Mouse (Mus musculus): ENCODE data around the gene Dnajb3.
"Not testable (repeated sequence)": the region's sequence is repeated elsewhere in the genome, so short reads cannot be mapped to it uniquely, and the experiment has no call there.

Gene Dnajb3

DNA sequence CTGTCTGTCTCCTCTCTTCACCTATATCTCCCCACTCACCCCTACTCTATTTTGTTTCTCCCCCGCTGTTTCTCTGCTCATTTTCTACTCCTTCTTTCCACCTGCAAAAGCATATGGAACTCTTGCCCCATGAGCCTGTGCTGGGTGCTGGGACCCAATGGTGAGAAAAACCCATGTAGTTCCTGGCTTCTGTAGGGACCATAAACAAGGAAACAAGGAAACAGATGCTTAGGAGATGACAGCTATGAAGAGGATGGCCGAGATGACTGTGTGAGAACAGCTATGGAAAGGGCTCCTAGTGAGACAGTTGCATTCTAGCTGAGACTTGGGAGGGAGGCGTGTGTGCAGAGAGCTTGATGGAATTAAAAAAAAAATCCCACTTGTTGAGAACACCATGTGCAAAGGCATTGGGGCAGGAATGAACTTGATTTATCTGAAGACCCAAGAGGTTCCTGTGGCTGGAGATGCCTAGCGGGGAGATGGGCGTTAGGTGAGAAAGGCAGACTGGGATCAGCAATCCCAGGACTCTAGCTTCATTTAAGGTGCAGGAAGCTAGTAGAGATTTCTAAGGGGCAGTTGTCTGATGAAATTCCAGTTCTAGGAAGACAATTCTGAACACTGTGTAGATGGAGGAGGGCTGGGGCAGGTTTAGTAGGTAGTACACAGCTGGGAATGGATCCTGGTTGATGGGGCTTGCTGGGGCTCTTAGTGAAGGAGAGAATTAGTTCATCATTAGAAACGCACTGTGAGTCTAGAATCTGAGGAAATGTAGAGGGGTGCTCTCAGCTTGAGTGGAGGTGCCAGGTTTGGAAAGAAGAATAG lies 25.6 kb upstream of the Dnajb3 start:
- DNase-seq: no peak

- DNase-seq: peak; percentile 12
Observed at GRCm38 (mm10) chr1:88230421-88230820, 24.8 kb upstream of the Dnajb3 start.

DNA sequence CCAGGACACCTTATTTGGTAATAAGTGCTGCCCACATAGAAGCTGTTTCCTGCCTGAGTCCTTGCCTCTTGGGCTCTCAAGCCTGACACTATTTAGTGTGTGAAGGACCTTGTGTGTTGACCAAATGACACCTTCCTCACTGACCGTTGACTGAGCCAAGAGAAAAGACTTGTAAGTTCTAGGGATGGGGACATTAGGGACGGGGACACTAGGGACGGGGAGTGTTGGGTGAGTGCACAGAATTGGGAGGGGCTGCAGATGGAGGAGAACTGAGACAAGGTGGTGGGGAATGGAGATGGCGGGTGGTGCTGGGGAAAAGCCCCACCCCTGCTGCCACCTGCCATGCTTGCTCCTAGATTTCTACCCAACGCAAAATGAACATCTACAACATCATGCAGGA lies 24.4 kb upstream of the Dnajb3 start:
- peak; percentile 8 for DNase-seq

- no peak for DNase-seq
Observed at GRCm38 (mm10) chr1:88229566-88229965, 24.0 kb upstream of the Dnajb3 start.

DNA sequence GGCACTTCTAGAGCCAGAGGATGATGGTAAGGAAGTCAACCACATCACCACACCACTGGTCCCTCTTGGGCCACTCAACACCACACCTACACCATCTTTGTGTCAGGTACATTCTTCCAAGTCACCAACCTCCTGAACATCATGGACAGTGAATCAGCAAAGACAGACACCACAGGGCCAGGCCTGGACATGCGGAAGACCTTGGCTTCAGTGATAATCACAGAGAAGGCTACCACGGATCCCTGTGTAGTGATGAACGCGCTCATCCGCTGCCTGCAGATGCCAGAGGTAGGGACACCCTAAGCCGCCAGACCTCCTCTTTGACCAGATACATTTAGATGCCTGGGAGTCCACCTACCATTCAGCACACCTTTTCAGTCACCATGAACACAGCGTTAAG lies 22.5 kb upstream of the Dnajb3 start:
- DNase-seq: peak; percentile 9

- DNase-seq: no peak
Observed at GRCm38 (mm10) chr1:88227482-88227881, 21.9 kb upstream of the Dnajb3 start.

DNA sequence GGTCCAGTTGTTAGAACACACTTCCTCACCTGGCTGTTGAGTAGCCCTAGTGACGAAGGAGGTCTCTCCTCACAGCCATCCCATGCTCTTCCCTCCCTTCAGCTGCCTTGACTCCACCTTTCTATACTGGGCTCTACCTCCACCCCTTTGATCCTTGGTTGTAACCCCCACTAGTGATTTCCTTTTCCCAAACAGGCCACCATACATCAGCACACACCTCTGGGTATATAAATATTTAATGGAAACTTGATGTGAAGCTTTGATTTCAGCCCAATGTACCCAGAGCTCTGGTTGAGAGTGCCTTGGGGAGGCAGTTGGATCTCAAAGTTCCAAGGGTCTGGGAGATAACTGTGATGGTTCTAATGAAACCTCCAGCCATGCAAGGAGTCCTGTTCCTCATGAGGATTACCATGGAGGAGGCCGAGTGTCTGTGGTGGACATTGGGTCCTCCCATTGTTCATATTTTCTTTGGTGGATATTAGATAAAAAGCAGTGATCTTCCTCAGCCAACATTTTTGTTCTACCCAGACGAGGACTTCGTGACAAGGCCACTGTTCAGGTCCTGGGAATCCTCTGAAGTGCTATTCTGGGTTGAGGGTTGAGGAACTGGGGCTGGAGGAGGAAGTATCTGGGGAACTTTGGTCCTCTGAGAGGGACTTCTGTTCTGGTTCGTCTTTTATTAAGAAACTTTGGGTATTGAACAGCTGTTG lies 21.2 kb upstream of the Dnajb3 start, which contains the start of gene Mroh2a:
TSS of gene Mroh2a (plus strand) at position 317 of the 710 bp plus-strand sequence.
- DNase-seq: no peak

- DNase-seq: no peak
Observed at GRCm38 (mm10) chr1:88225741-88226140, 20.2 kb upstream of the Dnajb3 start.

- not testable (repeated sequence) for DNase-seq
Observed at GRCm38 (mm10) chr1:88225301-88225700, 19.7 kb upstream of the Dnajb3 start.

- DNase-seq: no peak
Observed at GRCm38 (mm10) chr1:88224029-88224776, 18.6 kb upstream of the Dnajb3 start.

GRCm38 (mm10) chr1:88223591-88223990 lies 18.0 kb upstream of the Dnajb3 start:
- peak; percentile 9 for DNase-seq

GRCm38 (mm10) chr1:88223011-88223515 lies 17.5 kb upstream of the Dnajb3 start:
- DNase-seq: not testable (repeated sequence)

DNA sequence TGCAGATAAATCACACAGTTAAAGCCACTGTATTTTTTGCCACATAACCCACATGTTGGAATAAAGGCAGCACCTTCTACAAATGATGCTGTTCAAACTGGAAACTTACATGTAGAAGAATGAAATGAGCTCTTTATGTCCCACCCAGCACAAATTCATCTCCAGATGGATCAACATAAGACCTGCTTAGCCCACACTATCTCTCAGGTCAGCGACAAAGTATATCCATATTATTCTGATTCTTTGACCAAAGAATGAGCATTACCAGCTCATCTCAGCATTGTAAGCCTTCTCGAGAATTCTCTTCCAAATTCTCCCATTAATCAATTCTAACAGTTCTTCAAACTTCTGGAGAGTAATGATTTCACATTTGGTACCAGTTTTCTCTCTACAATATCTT lies 16.6 kb upstream of the Dnajb3 start:
- DNase-seq: no peak

DNA sequence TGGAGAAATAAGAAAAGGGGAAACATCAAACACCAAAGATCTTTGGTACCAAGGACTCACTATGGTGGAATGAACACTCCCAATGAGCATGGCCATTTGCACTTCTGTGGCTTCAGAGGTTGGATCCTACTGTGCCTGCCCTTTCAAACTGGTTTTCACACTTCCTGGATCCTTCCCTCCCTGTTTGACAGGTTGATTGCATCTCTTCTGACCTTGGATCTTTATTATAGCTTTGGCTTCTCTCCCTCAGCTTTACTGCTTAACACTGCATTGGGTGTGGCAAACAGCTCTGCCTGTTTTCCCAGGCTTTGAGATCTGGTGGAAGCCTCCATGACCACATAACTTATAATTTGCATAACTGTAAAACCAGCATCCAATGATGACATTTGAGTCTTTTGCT lies 14.8 kb upstream of the Dnajb3 start:
- DNase-seq: no peak

DNA sequence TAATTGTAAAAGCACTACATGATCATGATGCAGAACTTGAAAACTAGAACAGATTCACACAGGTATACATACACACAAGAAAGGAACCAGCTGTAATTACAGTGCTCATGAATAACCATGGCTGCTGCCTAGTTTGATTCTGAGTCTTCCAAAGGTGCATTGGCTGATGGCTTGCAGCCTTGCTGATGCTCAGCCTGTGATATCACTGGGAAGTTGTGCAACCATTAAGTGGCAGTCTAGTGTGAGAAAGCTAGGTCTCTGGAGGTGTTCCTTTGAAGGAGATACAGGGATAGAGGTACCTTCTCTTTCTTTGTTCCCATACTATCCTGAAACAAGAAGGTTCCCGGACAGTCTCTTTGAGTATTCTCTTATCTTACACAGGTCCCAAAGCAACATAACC lies 13.5 kb upstream of the Dnajb3 start:
- DNase-seq: no peak

DNA sequence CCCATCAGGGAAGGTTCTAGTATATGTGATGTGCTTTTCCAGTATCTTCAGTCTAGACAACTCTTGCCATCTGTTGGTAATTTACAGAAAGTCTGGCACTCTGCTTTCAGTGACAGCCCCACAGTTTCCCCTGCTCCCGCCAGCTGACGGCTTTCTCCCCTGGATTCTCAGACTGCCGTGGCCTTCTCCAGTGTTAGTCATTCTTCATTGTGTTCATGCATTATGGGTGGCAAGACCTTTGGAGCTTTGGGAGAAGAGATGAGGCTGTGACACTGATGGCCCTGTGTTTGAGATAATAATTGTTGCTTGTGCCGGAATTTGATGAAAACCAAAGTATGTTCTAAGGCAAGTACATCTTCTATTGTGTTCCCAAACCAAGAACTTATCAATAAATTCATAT lies 13.0 kb upstream of the Dnajb3 start:
- DNase-seq: no peak

- DNase-seq: peak; percentile 9
Observed at GRCm38 (mm10) chr1:88218051-88218450, 12.5 kb upstream of the Dnajb3 start.

DNA sequence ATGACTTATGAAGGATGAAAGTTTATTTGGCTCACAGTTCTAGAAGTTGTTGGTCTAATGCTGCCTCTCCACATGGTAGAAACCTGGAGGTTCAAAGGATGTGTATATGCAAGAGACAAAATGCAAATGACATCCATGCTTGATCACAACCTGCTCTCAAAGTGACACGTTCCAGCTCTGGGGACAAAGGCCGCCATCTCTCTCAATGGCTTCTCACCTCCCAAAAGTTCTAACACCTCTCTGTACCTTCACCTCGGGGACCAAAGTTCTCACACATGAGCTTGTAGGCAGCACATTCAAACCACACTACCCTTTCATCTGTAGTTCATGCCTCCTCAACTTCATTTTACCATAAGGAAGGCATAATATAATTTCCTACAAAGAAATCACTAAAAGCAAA lies 12.0 kb upstream of the Dnajb3 start:
- no peak for DNase-seq

GRCm38 (mm10) chr1:88217144-88217543 lies 11.6 kb upstream of the Dnajb3 start:
- peak; percentile 19 for DNase-seq

GRCm38 (mm10) chr1:88216551-88216950 lies 11.0 kb upstream of the Dnajb3 start:
- no peak for DNase-seq

- DNase-seq: peak; percentile 9
Observed at GRCm38 (mm10) chr1:88215466-88216380, 10.1 kb upstream of the Dnajb3 start.

- DNase-seq: no peak
Observed at GRCm38 (mm10) chr1:88214462-88214952, 8.9 kb upstream of the Dnajb3 start.
